Mouse (Mus musculus): ENCODE data around the gene Acvr2b.

The Acvr2b gene

GRCm38 (mm10) chr9:119474717-119475611, 73.0 kb downstream of the Acvr2b start:
- DNase-seq = no peak

DNA sequence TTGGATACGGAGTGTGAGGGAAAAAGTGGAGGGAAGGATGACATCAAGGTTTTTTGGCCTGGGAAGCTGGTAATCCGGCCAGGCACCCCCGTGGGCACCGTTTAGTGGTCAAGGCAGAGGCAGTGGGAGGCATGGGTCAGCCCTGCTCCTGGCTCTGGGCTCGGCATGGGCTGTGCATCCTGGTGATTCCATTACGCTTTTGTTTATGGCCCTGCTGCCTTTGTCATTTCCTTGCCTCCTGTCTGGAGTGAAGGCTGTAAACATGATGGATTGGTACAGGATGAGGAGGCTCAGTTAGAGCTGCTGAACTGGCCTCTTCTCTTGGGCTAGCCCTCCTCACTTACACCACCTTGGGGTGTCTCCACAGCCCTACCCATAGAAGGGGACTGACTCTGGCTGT, 75.8 kb downstream of the Acvr2b start:
- no peak for DNase-seq

- peak; percentile 41 for DNase-seq
Observed at GRCm38 (mm10) chr9:119478345-119478744, 76.4 kb downstream of the Acvr2b start.

- DNase-seq = no peak
Observed at GRCm38 (mm10) chr9:119479297-119479696, 77.4 kb downstream of the Acvr2b start.

GRCm38 (mm10) chr9:119481612-119482011, 79.7 kb downstream of the Acvr2b start:
- no peak for DNase-seq

DNA sequence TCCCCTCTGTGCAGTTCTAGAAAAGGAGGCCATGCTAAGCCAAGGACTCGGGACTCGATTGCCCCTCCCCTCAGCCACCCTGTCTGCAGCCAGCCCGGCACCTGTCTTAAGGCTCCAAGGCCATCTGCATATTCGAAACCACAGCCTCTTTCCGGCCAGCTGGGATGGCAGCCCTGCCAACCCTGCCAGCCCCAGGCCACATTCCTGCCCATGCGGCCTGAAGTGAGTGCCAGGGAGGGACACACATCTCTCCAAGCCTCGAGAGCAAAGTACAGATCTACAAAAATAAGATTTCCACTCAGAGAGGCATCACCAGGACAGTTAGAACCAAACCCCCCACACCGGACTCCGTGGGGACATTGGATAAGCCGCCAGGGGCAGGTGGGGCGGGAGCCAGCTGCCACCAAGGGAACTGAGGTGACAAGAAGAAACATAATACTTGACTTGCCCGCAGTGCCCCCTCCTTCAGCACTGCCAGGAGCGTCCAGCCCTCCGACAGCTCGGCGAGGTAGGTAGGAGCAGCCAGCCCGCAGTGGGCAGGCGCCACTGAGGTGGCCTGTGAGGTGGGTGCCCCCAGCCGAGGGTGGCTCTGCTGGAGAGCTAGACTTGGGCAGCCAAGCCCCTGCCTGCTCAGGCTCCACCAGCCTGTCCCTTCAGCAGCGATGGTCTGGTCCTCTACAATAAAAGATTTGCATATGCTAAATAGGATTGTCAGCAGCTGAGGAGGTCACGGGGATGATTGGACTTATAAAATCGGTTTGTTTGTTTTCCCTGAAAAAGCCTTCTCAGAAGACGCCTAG, 81.8 kb downstream of the Acvr2b start:
- peak; percentile 52 for DNase-seq

DNA sequence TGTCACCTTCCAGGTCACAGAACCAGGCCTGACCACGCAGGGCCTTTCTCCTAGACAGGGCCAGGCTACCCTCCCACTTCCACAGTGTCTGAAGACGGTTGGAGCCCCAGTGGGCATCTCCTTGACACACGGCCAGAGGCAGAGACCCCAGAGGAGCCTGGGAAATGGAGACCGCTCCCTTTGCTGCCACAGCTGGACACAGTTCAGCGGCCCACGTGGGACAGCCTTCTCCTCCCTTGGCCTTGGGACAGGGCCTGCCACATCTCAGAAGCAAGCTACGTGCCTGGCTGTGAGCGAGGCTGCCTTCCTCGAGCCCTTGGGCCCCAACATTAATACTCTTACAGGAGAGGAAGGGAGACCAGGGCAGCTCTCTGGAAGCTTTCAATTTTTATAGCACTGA, 82.5 kb downstream of the Acvr2b start:
- DNase-seq = no peak
